Mouse (Mus musculus): ENCODE data around the gene Bmper. TPM values are rescaled to one million over a fixed set of nuclear protein-coding genes. Genes with fewer than 3 reads are reported as not detected.
A peak's percentile ranks its signal among the peaks of the same experiment; 100 is the strongest.

Gene Bmper
- polyA plus RNA-seq, 1 experiment from 2014 or later, result 12.3 TPM

GRCm38 (mm10) chr9:23380171-23380835 is 157.4 kb downstream of the Bmper start:
- no peaks in the 10 kb centered on the region for H3K27me3 ChIP-seq (replicated peaks)
- no peaks in the 10 kb centered on the region for H3K9me3 ChIP-seq (replicated peaks)
- H3K4me2 ChIP-seq, result no peak overlapping the region
- no peaks in the 10 kb centered on the region for H3K36me3 ChIP-seq
- WGBS, result 26% methylated on average over 5 of the region's 5 CpGs
- no peak overlapping the region for H3K4me3 ChIP-seq (replicated peaks)
- ATAC-seq (ENCODE audit: low FRiP score), result no peak
- H3K9ac ChIP-seq (replicated peaks), result no peak overlapping the region
- peaks cover 26% of the 10 kb centered on the region for H3K4me1 ChIP-seq
- H3K27ac ChIP-seq (replicated peaks), result no peak overlapping the region

DNA sequence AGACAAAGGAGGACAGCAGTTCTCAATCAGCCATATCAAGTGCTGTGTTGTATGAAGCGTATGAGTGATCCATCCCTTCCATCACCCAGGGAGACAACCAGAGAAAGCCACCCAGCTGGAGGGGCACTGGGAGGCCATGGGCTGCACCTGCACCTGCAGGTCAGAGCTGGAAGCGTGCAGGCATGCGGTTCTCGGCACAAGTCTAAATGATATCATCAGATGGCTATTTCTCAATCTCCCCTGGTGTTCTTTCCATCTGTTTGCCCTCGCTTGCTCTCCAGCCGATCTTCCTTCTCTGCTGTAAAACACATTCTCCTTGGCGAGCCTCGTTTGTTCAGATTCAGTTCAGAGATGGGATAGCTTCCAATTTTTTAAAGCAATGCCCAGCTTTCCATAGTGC is 160.4 kb downstream of the Bmper start:
- H3K27me3 ChIP-seq (replicated peaks), result no peaks in the 10 kb centered on the region
- no peak overlapping the region for H3K9ac ChIP-seq (replicated peaks)
- no peaks in the 10 kb centered on the region for H3K9me3 ChIP-seq (replicated peaks)
- peaks cover 22% of the 10 kb centered on the region for H3K4me1 ChIP-seq
- no peak overlapping the region for H3K27ac ChIP-seq (replicated peaks)
- H3K4me3 ChIP-seq (replicated peaks), result no peak overlapping the region
- ATAC-seq (ENCODE audit: low FRiP score), result no peak
- no peaks in the 10 kb centered on the region for H3K36me3 ChIP-seq
- 71% methylated on average over 8 of the region's 8 CpGs for WGBS
- no peak overlapping the region for H3K4me2 ChIP-seq

- Histone ChIP-seq H3K36me3 (no peaks in the 10 kb centered on the region), H3K4me1 (peaks cover 17% of the 10 kb centered on the region), H3K4me3 (replicated peaks) (no peak overlapping the region), H3K9me3 (replicated peaks) (no peaks in the 10 kb centered on the region), H3K9ac (replicated peaks) (no peak overlapping the region), H3K4me2 (no peak overlapping the region), H3K27me3 (replicated peaks) (no peaks in the 10 kb centered on the region), H3K27ac (replicated peaks) (no peak overlapping the region)
- ATAC-seq (ENCODE audit: low FRiP score), result no peak
- 95% methylated on average over 1 of the region's 1 CpGs for WGBS
These were observed 161.0 kb downstream of the Bmper start for GRCm38 (mm10) chr9:23383837-23384236.

DNA sequence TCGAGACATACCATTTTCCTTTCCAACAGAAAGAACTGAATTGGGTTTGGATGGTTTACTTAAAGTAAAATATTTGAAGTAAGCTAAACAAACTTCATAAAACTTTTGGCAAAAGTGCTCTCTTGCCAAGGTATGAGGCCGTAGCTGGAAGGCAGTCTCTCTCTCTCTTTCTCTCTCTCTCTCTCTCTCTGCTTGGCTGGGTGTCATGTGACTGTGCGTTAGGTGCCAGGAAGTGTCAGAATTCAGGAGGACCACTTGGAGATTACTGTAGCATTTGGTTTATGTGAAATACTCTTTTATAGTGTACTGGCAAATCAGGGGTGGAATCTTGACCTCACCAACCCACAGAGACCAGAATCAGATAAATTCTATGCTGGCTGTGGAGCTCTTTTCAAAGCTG is 162.0 kb downstream of the Bmper start:
- 81% methylated on average over 3 of the region's 3 CpGs for WGBS
- H3K9me3 ChIP-seq (replicated peaks), result no peaks in the 10 kb centered on the region
- no peak for ATAC-seq (ENCODE audit: low FRiP score)

GRCm38 (mm10) chr9:23386201-23386600 is 163.3 kb downstream of the Bmper start:
- Histone ChIP-seq H3K9me3 (replicated peaks) (no peaks in the 10 kb centered on the region), H3K9ac (replicated peaks) (no peak overlapping the region), H3K4me3 (replicated peaks) (no peak overlapping the region), H3K27ac (replicated peaks) (no peak overlapping the region), H3K4me2 (no peak overlapping the region), H3K36me3 (no peaks in the 10 kb centered on the region), H3K27me3 (replicated peaks) (no peaks in the 10 kb centered on the region), H3K4me1 (0 out of 2 replicates have a peak, but pooled peaks cover 2% of the 10 kb centered on the region)
- WGBS, result 80% methylated on average over 3 of the region's 3 CpGs
- ATAC-seq (ENCODE audit: low FRiP score), result no peak

More for the DNA sequence above, 162.0 kb downstream of the Bmper start:
- H3K9ac ChIP-seq (replicated peaks), result no peak overlapping the region
- no peak overlapping the region for H3K4me3 ChIP-seq (replicated peaks)
- H3K27ac ChIP-seq (replicated peaks), result no peak overlapping the region
- no peak overlapping the region for H3K4me2 ChIP-seq
- no peaks in the 10 kb centered on the region for H3K27me3 ChIP-seq (replicated peaks)
- H3K36me3 ChIP-seq, result no peaks in the 10 kb centered on the region
- peaks cover 11% of the 10 kb centered on the region for H3K4me1 ChIP-seq

- no peaks in the 10 kb centered on the region for H3K36me3 ChIP-seq
- 84% methylated on average over 3 of the region's 3 CpGs for WGBS
- H3K27me3 ChIP-seq (replicated peaks), result no peaks in the 10 kb centered on the region
- H3K4me3 ChIP-seq (replicated peaks), result no peak overlapping the region
- no peak for ATAC-seq (ENCODE audit: low FRiP score)
- no peaks in the 10 kb centered on the region for H3K4me1 ChIP-seq
- H3K9me3 ChIP-seq (replicated peaks), result no peaks in the 10 kb centered on the region
- no peak overlapping the region for H3K9ac ChIP-seq (replicated peaks)
- no peak overlapping the region for H3K4me2 ChIP-seq
- no peak overlapping the region for H3K27ac ChIP-seq (replicated peaks)
These were observed 167.2 kb downstream of the Bmper start for GRCm38 (mm10) chr9:23390118-23390517.

DNA sequence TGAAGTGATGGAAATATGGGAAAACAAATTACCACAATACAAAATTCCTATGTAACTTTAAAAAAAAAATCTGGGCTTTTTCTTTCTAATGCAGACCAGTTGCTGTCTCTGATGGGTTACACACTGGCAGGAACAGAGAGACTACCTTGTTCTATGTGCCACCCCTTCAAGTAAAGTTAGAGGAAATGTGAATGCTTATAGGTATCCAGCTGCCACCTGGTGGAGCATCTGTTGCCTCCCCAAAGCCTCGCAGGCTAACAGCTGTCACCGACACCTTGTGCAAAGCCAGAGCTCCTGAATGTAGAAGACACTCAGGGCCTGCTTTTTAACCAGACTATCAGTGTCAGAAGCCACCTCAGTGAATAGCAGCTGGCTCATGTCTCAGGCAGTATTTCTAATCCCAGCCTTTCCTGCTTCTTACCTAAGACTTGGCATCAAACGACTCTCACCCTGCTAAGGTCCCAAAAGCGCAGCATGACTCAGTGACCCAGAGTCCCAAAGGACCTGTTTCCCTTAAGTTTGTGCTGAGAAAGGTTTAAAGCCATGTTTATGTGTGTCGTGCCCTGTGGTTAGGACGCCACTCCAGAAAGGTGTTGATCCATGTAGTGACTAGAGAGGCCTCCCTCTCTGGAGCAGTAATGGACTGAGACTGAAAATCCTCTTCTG is 171.9 kb downstream of the Bmper start:
- H3K27me3 ChIP-seq (replicated peaks), result no peaks in the 10 kb centered on the region
- H3K9me3 ChIP-seq (replicated peaks), result no peaks in the 10 kb centered on the region
- no peaks in the 10 kb centered on the region for H3K4me1 ChIP-seq
- H3K4me3 ChIP-seq (replicated peaks), result no peak overlapping the region
- peak; percentile 61 for ATAC-seq (ENCODE audit: low FRiP score)
- H3K4me2 ChIP-seq, result no peak overlapping the region
- WGBS, result 81% methylated on average over 6 of the region's 6 CpGs
- no peak overlapping the region for H3K9ac ChIP-seq (replicated peaks)
- no peaks in the 10 kb centered on the region for H3K36me3 ChIP-seq
- no peak overlapping the region for H3K27ac ChIP-seq (replicated peaks)

GRCm38 (mm10) chr9:23396186-23396585 is 173.3 kb downstream of the Bmper start:
- no peaks in the 10 kb centered on the region for H3K9me3 ChIP-seq (replicated peaks)
- no peaks in the 10 kb centered on the region for H3K4me1 ChIP-seq
- 89% methylated on average over 7 of the region's 7 CpGs for WGBS
- no peak overlapping the region for H3K4me3 ChIP-seq (replicated peaks)
- no peak overlapping the region for H3K9ac ChIP-seq (replicated peaks)
- no peak overlapping the region for H3K4me2 ChIP-seq
- no peak for ATAC-seq (ENCODE audit: low FRiP score)
- H3K27me3 ChIP-seq (replicated peaks), result no peaks in the 10 kb centered on the region
- no peaks in the 10 kb centered on the region for H3K36me3 ChIP-seq
- no peak overlapping the region for H3K27ac ChIP-seq (replicated peaks)

DNA sequence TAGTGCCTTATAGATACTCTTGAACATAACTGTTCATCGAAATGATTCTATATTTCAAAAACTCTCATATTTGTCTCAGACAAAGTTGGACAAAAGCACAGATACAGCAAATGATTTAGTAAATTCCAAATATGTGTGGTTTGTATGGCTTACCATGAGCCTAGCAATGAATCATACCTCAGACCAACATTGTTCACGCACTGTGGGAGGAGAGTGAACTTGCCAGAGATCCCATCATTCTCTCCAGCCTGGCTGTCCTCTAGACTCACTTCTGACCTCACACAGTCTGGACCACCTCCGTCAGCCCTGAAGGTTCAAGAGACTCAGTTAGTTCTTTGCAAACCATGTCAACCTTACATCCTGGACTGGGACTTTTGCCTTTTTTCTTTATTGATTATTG is 175.0 kb downstream of the Bmper start:
- Histone ChIP-seq H3K4me1 (no peaks in the 10 kb centered on the region), H3K9me3 (replicated peaks) (no peaks in the 10 kb centered on the region), H3K9ac (replicated peaks) (no peak overlapping the region), H3K4me2 (no peak overlapping the region), H3K36me3 (no peaks in the 10 kb centered on the region), H3K27ac (replicated peaks) (no peak overlapping the region), H3K4me3 (replicated peaks) (no peak overlapping the region), H3K27me3 (replicated peaks) (no peaks in the 10 kb centered on the region)
- no peak for ATAC-seq (ENCODE audit: low FRiP score)
- 91% methylated on average over 3 of the region's 3 CpGs for WGBS

DNA sequence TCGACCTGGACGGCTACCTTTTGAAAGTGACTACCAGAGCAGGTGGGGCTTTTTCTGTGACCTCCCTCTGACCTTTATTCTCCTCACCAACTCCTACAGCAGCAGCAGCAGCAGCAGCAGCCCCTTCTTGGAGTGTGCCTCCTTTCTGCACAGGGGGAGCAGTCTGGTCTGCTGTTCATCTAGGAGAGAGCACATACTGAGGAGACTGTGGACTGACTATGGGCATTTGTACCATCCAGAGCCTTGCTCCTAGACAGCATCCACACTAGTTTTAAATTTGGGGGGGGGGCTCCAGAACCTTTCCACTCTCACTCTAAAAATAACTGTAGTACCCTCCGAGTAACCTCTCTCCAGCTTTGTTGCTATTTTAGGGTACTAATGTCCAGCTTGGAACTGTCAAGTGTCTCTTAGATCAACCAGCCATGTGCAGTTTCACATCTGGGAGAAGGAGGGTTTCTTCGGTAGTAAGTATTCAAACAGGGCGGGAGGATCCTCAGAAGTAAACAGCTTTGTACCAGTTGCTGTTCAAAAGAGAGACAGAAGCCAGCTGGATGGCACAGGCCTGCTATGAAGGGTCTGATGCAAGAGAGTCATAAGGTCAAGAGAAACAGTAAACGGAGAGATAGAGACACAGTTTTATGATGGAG is 176.9 kb downstream of the Bmper start:
- H3K27ac ChIP-seq (replicated peaks), result no peak overlapping the region
- no peak overlapping the region for H3K4me3 ChIP-seq (replicated peaks)
- H3K9me3 ChIP-seq (replicated peaks), result no peaks in the 10 kb centered on the region
- H3K9ac ChIP-seq (replicated peaks), result no peak overlapping the region
- no peaks in the 10 kb centered on the region for H3K27me3 ChIP-seq (replicated peaks)
- no peak overlapping the region for H3K4me2 ChIP-seq
- no peaks in the 10 kb centered on the region for H3K36me3 ChIP-seq
- H3K4me1 ChIP-seq, result no peaks in the 10 kb centered on the region
- no peak for ATAC-seq (ENCODE audit: low FRiP score)
- WGBS, result 73% methylated on average over 6 of the region's 6 CpGs

DNA sequence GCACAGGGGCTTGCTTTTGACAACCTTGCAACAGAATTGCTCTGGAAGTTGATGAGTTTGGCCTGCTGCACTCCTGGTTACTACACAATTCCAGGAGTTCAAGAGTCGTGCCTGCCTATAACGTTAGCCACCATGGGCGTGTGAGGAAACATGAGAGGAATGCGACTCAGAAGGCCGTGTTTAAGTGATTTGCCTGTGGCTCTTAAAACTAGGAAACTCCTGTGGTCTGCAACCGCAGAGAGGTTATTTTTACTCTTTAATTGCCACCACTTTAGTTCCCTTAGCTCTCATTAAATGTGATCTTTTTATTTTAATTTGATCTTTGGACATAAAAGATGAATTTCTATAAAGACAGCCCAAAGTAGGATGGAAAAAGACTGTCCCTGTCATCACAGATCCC is 184.5 kb downstream of the Bmper start:
- Histone ChIP-seq H3K27me3 (replicated peaks) (no peaks in the 10 kb centered on the region), H3K9ac (replicated peaks) (no peak overlapping the region), H3K9me3 (replicated peaks) (no peaks in the 10 kb centered on the region), H3K4me2 (no peak overlapping the region), H3K4me1 (no peaks in the 10 kb centered on the region), H3K36me3 (no peaks in the 10 kb centered on the region), H3K27ac (replicated peaks) (no peak overlapping the region), H3K4me3 (replicated peaks) (no peak overlapping the region)
- no peak for ATAC-seq (ENCODE audit: low FRiP score)
- 83% methylated on average over 6 of the region's 6 CpGs for WGBS

Data from neural tube, embryonic 15.5 days (tissue).